Mouse (Mus musculus): ENCODE results near the gene Macf1.
A peak's percentile ranks its signal among the peaks of the same experiment; 100 is the strongest.
"Not testable (repeated sequence)": the region's sequence is repeated elsewhere in the genome, so short reads cannot be mapped to it uniquely, and the experiment has no call there.

The Macf1 gene

GRCm38 (mm10) chr4:123360771-123361170, 323.4 kb downstream of the Macf1 start:
- no peak for DNase-seq (ENCODE audit: low spot score in 2 of 2)

- DNase-seq (ENCODE audit: low spot score in 2 of 2), result no peak
Observed at GRCm38 (mm10) chr4:123358613-123359012, 325.5 kb downstream of the Macf1 start.

- no peak for DNase-seq (ENCODE audit: low spot score in 2 of 2)
Observed at GRCm38 (mm10) chr4:123355941-123356340, 328.2 kb downstream of the Macf1 start.

- peak in 1 of 2 experiments; percentile 22 for DNase-seq (ENCODE audit: low spot score in 2 of 2)
Observed at GRCm38 (mm10) chr4:123353271-123353877, 330.8 kb downstream of the Macf1 start.

- DNase-seq (ENCODE audit: low spot score in 2 of 2), result no peak
Observed at GRCm38 (mm10) chr4:123343471-123343789, 340.7 kb downstream of the Macf1 start.

GRCm38 (mm10) chr4:123342642-123343470, 341.3 kb downstream of the Macf1 start, which contains the start of gene Bmp8a:
TSS of gene Bmp8a (minus strand) at chr4:123343252.
- no peak for DNase-seq (ENCODE audit: low spot score in 2 of 2)

GRCm38 (mm10) chr4:123342091-123342641, 342.0 kb downstream of the Macf1 start:
- DNase-seq (ENCODE audit: low spot score in 2 of 2), result no peak

GRCm38 (mm10) chr4:123340232-123340631, 343.9 kb downstream of the Macf1 start:
- no peak for DNase-seq (ENCODE audit: low spot score in 2 of 2)

GRCm38 (mm10) chr4:123337693-123338092, 346.5 kb downstream of the Macf1 start:
- DNase-seq (ENCODE audit: low spot score in 2 of 2), result no peak

GRCm38 (mm10) chr4:123335796-123336585, 348.2 kb downstream of the Macf1 start:
- DNase-seq (ENCODE audit: low spot score in 2 of 2), result no peak

GRCm38 (mm10) chr4:123335244-123335643, 348.9 kb downstream of the Macf1 start:
- not testable (repeated sequence) for DNase-seq (ENCODE audit: low spot score in 2 of 2)

GRCm38 (mm10) chr4:123334177-123334576, 350.0 kb downstream of the Macf1 start:
- no peak for DNase-seq (ENCODE audit: low spot score in 2 of 2)

- no peak for DNase-seq (ENCODE audit: low spot score in 2 of 2)
Observed at GRCm38 (mm10) chr4:123333151-123333550, 351.0 kb downstream of the Macf1 start.

GRCm38 (mm10) chr4:123331961-123332360, 352.2 kb downstream of the Macf1 start:
- DNase-seq (ENCODE audit: low spot score in 2 of 2), result not testable (repeated sequence)

GRCm38 (mm10) chr4:123331326-123331725, 352.8 kb downstream of the Macf1 start:
- DNase-seq (ENCODE audit: low spot score in 2 of 2), result no peak

GRCm38 (mm10) chr4:123328946-123329345, 355.2 kb downstream of the Macf1 start:
- no peak for DNase-seq (ENCODE audit: low spot score in 2 of 2)

GRCm38 (mm10) chr4:123327630-123328029, 356.5 kb downstream of the Macf1 start:
- no peak for DNase-seq (ENCODE audit: low spot score in 2 of 2)

GRCm38 (mm10) chr4:123326087-123326486, 358.1 kb downstream of the Macf1 start:
- no peak for DNase-seq (ENCODE audit: low spot score in 2 of 2)

GRCm38 (mm10) chr4:123323534-123323933, 360.6 kb downstream of the Macf1 start, which contains the start of gene Oxct2a:
TSS of gene Oxct2a (minus strand) at chr4:123323634.
- DNase-seq (ENCODE audit: low spot score in 2 of 2), result no peak

- not testable (repeated sequence) for DNase-seq (ENCODE audit: low spot score in 2 of 2)
Observed at GRCm38 (mm10) chr4:123322910-123323309, 361.2 kb downstream of the Macf1 start.

GRCm38 (mm10) chr4:123314497-123314896, 369.7 kb downstream of the Macf1 start:
- no peak for DNase-seq (ENCODE audit: low spot score in 2 of 2)

GRCm38 (mm10) chr4:123313010-123313409, 371.1 kb downstream of the Macf1 start:
- no peak for DNase-seq (ENCODE audit: low spot score in 2 of 2)
